Mouse (Mus musculus) gastrocnemius, postnatal 4 days (tissue): ENCODE data around the gene Eif6. TPM values are rescaled to one million over a fixed set of nuclear protein-coding genes. Genes with fewer than 3 reads are reported as not detected.
"Not testable (repeated sequence)": the region's sequence is repeated elsewhere in the genome, so short reads cannot be mapped to it uniquely, and the experiment has no call there.

Source experiments
- DNase-seq, 2 experiments: peaks; one replicate each; pipeline ENCODE4 v3.0.0; 2021 to 2022; ENCODE audit warnings: low spot score in 2 of 2, mixed read lengths in 2 of 2
- long read RNA-seq, 2 experiments: library from polyadenylated mRNA; stranded (forward); transcript quantifications; one replicate each; pipeline ENCODE4 v2.0.0; 2021
- total RNA-seq, 2 experiments: library from RNA; stranded (reverse); gene quantifications; 2 replicates each; pipeline ENCODE4 v1.2.3; 2021

Eif6 gene
- total RNA-seq, result 10 to 100 TPM; 74.9 to 79.4 TPM
- long read RNA-seq, experiment 1, transcript Eif6-201 (6 exons, 1,500 nt), result major isoform, 141 of 148 reads
- long read RNA-seq, experiment 1, partial matches to known transcripts, result 4 of 148 reads
- long read RNA-seq, experiment 1, other reads (novel, unspliced or antisense), result 3 of 148 reads
- long read RNA-seq, experiment 2, transcript Eif6-201 (6 exons, 1,500 nt), result major isoform, 125 of 131 reads
- long read RNA-seq, experiment 2, partial matches to known transcripts, result 2 of 131 reads
- long read RNA-seq, experiment 2, other reads (novel, unspliced or antisense), result 3 of 131 reads

DNA sequence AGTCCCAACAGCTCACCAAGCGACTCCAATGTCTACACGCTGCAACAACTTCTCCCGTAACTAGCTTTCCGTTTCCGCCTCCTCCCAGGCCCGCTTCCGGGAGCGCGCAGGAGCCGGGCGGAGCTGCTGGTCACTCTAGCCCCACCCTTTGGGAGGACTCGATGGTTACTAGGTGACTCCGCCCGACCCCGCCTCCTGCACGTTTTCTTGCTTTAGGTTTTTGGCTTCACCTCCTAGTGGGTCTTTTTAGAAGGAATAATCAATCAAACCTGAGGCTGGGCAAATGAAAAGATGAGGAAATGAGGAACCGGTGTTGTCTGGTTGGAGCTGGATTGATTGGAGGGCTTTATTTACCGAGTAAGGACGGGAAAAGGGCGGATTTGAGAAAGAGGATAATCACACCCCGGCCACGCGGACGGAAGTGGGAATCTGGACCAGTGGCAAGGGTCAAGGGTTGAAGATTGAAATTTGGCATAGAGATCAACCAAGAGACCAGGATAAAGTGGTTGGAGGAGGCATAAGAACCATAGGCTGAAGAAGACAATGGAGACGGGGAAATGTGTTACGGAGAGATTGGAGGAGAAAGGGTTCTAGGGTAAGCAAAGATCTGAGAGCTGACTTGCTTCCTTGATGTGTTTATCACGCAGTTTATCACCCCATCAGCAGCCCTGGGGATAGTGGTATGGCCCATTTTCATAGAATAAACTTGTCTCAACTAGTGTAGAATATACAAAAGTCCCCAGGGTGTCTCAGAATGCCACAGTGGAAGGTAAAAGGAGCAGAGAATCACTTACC is at the start of gene Eif6:
Gene Eif6 (minus strand): TSS at position 296 of the 795 bp plus-strand sequence.
- peak; percentile 67 to 85 for DNase-seq

DNA sequence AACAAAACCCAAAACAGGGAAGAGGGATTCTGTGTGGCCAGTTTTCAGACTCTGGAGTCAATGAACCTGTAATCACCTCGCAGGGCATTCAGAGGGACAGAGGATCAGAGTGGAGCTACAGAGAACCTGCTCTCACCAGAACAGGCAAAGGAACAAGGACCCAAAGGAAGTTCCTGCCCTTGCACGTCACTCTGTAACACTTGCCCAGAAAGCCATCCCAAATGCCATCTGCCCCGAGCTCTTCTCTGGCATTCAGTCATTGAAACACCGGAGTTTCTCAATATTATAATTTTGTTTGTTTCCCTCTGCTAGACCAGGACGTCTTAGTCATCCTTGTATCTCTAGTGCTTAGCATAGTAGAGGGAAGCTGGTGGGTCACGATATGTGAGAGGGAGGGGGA is 46.9 kb upstream of the Eif6 start:
- no peak for DNase-seq

DNA sequence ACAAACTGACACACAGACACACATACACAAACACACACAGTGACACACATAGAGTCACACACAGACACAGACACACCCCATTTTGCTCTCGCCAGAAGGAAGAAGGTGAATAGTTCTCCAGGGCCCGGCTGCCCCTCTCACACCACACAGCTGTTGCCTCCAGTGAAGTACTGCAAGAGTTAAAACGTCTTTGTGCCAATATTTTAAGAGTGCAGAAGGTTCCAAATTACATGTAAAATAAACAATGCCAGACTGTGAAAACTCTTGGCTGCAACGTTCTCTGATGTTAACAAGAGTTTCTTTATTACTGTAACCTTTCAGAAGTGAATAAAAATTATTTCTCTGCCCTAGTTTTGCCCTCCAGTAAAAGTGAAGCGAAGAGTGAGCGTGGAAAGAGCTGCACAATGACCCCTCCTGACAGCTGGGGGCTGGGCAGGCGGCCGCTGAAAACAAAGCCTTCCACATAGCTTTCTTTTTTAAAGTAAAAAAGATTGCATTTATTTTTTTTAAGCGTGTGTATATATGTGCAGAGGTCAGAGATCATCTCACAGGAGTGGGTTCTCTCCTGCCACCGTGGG is 46.3 kb upstream of the Eif6 start:
- DNase-seq, result no peak

DNA sequence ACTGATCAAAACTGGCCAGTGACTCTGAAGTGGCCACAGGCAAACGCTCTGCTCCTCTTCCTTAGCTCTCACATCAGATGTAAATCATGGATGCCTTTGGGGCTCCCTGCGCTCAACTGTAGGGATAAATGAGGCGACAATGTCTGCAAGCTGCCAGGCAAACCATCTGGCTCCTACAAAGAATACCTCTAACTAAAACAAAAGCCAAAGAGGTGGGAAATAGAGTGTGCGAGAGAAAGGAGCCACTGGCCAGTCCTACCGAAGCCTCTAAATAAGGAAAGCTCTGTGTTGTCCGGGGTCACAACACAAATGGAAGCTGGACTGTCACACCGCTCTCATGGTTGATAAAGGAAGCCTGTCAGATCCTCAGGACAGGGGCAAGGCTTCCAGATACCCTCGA is 45.8 kb upstream of the Eif6 start:
- no peak for DNase-seq

DNA sequence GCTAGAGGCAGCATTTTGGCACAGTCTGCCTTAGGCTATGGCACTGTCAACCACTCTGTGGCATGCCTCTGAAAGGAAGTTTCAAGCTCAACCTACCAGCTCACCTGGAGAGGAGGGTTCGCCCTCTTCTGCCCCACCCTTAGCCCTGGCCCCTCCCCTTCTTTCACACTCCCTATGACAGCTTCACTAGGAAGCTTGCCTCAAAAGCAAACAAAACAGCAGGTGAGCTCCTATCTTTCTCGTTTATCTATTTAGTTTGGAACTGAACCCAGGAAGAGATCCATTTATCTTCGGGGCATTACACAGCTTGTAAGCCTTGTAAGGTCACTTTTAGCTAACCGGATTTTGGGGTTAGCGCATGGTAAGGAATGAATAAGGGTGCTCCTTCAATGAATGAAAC is 43.0 kb upstream of the Eif6 start:
- no peak for DNase-seq

DNA sequence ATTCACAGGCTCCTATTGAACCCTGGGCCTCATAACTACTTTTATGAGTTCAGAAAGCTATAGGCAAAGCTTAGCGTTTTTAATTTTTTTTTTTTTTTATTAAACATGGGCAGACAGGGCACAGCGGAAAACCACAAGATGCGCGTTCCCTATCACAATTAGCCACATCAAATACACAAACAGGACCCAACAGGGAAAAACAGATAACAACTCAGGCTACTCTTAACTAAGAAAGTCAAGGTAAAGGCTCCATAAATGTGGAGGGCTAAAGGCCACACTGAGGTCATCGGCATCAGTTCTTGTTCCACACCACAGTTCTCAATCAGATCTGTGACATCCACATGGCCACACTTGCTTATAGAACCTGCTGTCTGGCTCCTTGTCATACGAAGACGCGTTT is 41.6 kb upstream of the Eif6 start:
- no peak for DNase-seq

DNA sequence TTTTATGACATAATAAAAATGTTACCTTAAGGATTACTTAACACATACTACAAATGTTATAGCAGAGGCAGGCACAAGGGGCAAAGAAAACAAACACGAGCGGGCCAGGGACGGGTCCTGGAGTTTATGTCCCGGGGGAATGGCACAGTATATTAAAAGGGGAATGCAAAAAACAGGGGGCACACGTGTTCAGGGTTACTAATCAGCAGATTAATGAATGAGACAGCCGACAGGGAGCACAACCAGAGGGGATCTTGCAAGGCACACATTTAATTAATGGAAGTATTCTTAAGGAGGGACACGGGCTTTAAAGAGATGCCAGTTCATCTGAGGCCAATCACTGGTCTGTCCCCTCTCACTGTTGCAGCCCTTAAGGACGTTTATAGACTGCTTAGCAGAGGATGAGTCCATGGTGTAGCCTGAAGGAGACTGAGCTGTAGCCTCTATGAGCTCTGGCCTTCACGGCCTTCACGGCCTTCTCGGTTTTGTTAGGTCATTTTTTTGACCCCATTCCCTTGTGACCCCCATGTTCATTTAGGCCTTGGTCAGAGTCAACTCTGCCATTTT is 36.7 kb upstream of the Eif6 start:
- no peak for DNase-seq

DNA sequence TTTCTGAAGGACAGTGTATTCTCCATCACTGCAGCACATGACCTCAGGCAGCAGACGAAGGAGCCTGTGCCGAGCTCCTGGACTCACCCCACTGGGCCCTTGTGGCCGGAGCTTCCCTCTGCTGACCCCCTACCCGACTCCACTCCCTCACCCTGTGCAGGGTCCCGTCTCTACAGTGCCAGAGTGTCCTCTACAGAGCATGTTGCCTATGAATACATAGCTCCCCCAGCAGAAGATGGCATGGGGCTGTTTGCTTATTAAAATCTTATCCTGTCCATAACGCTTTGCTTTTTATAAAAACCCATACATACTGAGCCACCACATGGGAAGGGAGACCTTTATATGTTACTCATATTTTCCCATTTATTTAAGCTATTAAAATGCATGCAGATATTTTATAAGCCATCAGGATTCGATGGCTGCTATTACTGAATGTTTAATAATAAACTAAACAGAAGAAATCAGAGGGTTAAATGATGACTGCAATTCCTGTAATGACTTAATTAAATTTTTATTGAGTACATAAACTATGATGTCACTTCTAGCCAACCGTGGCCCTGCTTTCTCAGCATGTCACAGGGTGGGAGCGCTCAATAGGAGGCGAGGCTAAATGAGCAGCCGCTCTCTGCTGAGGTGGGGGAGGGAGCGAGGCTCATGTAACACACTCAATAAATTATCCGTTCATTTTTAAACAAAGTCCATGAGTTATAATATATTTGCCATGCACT is 36.0 kb upstream of the Eif6 start:
- DNase-seq, result no peak

DNA sequence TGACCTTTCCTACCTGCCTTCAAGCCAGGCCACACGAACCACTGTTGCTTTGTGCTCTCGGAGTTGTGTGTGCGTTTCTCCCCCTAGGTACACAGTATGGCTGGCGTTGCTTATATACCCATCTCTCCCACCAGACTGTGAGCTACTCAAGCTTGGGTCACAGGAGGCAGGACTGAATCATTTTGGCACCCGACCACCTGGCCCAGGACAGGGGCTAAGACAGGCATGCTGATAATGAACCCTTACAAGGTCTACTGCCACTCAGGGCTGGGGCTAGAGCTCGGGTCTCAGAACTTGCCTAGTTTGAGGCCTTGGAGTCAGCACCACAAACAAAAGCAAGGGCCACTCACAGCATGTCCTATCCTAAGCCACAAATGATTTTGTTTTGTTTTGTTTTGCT is 34.9 kb upstream of the Eif6 start:
- no peak for DNase-seq

DNA sequence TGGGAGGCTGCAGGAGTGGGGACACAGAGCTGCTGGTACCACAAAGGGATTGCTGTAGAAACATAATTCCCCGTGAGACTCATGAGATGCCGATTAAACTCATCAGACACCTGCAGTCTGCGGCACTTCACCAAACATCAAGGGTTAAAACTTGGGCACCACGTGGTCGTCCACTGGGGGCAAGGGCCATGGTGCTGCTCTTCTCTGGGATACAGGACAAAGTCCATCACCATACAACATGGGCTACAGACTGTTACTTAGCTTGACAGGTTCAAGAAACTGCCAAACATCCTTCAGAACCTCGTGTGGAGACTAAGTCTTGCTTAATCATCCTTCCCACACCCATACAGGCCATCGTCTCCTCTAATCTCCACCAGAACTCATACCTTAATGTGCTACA is 33.4 kb upstream of the Eif6 start:
- DNase-seq, result no peak

DNA sequence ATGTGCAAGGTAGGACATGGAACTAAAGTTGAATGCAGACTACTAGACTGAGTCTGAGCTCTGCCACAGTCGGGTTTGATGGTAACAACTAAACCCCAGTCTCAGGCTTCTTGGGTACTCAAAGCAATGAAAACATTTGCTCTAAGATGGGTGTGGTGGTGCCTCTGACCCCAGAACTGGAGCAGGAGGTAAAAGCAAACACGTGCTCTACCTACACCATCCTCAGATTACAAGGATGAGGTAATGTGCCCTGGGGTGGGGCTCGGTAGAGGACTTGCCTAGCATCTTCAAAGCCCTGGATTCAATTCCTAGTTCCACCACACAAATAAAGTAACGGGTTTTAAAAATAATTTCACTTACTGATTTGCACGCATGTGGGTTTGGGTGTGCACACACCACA is 25.8 kb upstream of the Eif6 start:
- no peak for DNase-seq

DNA sequence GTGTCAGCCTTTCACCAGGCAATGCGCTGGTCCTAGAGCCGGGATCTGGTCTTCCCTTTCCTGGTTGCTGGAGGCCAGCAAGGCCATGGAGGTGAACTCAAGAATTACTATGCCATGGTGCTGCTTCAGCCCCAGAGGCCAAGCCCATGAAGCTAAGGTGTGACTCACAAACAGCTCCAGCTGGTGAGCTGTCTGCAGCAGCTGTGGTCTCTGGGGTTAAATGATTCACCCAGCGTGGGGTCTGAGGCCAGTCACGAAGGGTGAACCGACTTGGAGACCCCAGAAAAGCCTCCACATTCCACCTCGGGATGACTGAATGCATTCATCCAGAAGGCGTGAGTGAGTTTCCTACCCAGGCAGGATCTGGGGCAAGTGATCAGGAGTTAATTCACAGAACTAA is 23.4 kb upstream of the Eif6 start:
- DNase-seq, result no peak

DNA sequence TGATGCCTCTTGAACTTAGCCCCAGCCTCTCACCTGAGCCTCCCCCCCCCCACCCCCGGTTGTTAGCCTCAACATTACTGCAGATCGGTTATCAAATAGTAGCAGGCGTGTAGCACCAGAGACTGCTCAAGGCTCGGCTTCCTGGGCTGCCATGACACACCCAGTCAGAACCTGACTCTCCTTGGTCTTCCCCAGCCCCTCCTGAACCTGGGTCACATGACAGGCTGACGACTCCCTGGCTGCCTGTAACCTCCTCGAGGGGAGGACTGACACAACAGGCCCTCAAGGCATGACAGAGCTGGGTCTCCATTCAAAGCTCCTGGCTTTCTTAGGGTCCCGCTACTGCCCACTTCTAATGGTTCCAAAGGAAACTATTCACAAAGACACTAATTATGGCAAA is 22.7 kb upstream of the Eif6 start:
- DNase-seq, result no peak

DNA sequence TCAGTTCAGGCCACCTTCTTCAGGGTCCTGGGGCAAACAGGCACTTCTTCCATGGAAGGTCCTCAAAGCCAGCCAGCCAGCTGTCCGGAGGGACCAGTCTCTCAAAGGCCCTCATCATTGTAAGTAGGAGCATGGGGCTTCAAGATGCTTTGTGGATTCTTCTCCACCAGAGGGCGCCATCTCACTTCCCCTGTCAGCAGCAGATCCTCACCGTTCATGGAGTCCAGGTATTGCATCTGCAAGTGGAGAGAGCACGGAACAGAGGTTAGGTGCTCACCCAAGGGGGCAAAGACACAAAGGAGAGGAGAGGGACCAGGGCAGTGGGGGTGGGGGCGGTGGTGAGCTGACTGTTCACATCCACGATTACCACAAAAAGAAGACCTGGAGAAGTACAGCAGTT is 21.6 kb upstream of the Eif6 start:
- DNase-seq, result peak; percentile 59 to 71

DNA sequence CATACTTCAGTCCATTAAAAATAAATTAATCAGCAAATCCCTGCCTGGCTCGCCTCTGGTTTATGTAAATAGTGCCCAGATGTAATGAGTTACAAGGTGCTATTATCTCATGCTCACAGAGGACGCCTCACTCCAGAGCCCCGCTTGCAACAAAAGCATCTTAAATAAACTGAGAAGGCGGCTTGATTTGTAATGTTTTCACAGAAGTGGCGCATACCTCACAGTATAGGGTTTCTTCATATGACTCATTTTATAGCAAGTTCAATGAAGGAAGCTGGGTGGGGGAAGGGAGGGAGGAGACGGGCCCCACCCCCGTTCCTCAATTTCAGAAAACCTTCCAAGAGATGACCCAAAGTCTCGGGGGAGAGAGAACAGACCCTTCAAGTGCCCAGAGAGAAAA is 20.2 kb upstream of the Eif6 start:
- no peak for DNase-seq

DNA sequence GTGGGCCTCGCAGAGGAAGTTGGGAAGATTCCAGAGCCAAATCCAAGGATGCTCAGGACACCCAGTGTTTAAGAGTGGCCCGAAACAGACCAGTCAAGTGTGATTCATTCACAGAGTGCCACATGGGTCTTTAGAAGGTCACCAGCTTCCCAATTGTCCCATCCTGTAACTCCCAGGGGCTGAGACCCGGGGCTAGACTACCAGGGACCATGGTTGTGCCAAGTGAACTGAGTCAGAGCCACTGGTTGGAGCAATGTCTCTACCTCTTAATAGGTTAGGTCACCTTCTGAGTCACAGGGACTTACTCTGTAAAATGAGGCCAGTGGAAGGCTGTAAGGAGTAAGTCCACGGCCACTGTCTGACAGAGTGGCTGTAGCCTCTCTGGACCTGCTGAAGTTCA is 12.2 kb upstream of the Eif6 start:
- no peak for DNase-seq

DNA sequence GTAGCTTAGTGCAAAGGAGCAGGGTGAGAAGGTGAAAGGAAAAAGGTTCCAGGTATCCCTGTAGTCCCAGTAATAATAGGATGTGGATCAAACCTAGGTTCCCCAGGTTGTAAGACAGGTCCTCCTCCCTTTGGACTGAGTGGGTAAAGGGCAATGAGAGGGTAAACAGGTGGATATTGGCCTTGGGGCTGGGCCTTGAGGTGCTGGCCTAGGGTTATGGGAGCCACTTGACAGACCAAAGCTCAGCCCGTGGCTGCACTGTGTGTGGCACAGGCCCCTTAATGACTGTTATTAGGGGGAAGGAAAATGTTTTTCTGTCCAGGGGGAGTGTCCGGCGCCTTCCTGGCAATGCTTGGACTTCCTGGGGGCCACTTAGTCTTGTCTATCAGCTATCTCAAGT is 11.2 kb upstream of the Eif6 start:
- DNase-seq, result no peak

DNA sequence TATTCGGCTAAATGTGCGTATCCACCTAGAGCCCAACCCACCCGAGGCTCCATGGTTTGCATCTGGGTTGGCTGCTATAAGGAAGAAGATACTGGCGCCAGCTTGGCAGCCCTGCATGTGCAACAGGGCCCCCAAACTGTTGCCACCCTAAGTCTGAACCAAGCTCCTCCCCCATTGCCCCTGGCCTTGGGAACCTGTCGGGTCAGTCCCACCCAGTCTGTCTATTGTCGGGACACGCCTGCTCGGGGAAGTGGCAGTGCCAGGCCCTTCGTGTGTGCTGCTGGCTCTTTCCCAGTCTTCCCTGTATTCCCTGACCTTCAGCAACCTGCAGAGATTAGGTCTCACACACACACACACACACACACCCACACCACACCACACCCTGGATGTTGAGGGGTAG is 8.0 kb upstream of the Eif6 start, which contains the start of gene Fam83c:
Gene Fam83c (minus strand): TSS at position 123 of the 400 bp plus-strand sequence.
- no peak for DNase-seq

DNA sequence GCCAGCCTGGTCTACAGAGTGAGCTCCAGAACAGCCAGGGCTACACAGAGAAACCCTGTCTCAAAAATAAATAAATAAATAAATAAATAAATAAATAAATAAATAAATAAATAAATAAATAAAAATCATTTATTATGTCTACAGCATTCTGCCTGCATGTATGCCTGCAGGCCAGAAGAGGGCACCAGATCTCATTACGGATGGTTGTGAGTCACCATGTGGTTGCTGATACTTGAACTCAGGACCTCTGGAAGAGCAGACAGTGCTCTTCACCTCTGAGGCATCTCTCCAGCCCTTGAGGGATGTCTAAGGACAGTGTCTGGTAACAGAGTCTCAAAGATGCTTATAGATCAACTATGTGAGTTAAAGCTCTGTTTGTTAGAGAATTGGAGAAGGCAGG is 5.4 kb upstream of the Eif6 start:
- DNase-seq, result not testable (repeated sequence)

DNA sequence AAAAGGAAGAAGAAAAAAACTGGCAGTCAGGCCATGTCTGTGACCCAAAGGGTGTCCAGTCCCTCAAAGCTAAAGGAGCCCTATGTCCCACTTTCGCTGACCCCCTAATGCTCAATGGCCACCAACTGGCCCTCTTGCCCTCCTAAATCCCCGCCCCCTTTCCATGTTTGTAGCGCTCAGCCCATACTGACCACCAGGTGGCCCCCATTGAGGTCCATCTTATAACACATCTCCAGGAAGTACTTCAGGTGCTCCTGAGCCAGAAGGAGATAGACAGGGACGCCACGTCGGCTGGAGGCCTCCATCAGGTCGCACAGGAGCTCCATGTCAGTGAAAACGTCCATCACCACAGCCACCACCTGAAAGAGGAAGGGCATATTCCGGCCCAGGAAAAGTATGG is 4.6 kb upstream of the Eif6 start:
- DNase-seq, result no peak

DNA sequence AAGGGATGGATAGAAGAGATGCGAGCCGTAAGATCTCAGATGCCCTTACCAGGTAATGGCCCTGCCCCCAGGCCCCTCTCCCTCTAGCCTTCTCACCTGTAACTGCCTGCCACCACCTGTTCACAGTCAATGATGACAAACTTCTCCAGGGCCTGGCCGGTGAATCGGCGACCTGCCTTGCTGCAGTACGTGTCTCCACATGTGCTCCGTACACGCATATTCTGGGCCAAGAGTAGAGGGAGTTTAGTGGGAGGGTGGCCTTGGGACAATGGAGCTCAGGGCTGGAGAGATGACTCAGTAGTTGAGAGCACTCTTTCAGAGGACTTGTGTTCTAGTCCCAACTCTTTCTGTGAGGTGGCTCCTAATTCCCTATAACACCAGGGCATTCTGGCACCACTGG is 4.1 kb upstream of the Eif6 start:
- DNase-seq, result no peak
